Mouse (Mus musculus): ENCODE results near the gene Efhd2.

The Efhd2 gene

GRCm38 (mm10) chr4:141858501-141858900, 16.2 kb downstream of the Efhd2 start:
- no peak for DNase-seq (ENCODE audit: low spot score)

DNA sequence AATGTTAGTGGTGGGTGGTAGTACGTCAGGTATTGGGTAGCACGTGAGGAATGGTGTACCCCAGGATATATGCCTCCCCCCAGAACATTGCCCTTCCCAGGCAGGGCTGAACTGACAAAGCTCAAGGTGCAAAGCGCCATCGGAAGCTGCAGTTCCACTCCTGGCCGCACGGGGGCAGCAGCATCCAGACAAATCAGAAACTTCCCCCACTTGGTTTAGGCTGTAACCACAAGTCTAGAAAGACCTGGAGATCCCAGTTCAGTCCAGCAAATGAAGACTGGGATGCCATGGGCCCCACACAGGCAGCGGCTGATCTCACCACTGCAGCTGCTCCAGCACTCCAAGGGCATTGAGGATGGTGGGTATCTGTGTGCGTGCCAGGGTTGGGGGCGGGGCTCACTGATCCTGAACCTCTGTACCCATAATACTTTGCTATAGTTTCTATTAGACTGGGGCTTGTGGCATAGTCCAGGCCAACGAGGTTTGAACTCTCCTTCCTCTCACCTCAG, 17.2 kb downstream of the Efhd2 start:
- peak; percentile 88 for DNase-seq (ENCODE audit: low spot score)

- peak; percentile 72 for DNase-seq (ENCODE audit: low spot score)
Measured at GRCm38 (mm10) chr4:141853437-141853836, 21.3 kb downstream of the Efhd2 start.

DNA sequence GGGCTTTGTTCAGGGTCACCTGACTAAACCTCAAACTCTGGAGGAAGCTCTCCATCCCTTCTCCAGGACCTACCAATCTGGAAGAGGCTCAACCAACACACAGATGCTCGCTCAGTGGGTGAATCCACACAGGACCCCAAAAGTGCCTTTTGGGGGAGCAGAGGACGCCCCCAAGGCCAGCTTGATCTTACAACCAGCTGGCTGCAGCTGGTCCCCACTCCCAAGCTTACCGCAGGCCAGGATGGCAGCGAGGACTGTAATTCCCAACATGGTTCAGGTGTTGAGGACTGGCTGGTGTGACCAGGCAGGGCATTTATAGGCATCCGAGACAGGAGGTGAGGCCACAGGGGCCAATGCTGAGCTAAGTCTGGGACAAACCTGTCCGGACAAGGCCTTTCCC, 28.7 kb downstream of the Efhd2 start, which contains the start of gene Ctrc:
Gene Ctrc (minus strand): TSS at position 361 of the 400 bp plus-strand sequence.
- DNase-seq (ENCODE audit: low spot score) = no peak

GRCm38 (mm10) chr4:141834536-141835095, 40.1 kb downstream of the Efhd2 start:
- DNase-seq (ENCODE audit: low spot score) = no peak

DNA sequence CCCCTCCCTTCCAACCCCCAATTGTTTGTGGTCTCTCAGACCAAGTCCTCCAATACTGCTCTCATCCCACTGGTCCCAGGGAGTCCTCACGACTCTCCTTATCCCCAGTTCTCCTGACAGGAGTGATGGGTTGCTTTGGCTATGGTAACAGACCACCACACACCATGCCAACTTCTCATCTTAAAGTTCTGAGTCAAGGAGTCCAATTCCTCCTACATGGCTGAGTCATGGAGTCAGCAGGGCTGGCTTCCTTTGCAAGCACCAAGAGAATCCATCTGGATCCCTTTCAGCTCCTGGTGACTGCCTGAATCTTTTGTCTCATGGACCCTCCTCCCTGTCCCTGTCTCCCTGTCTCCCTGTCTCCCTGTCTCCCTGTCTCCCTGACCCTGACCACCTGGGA, 40.8 kb downstream of the Efhd2 start:
- DNase-seq (ENCODE audit: low spot score) = no peak

GRCm38 (mm10) chr4:141831361-141831760, 43.4 kb downstream of the Efhd2 start:
- DNase-seq (ENCODE audit: low spot score) = no peak

- DNase-seq (ENCODE audit: low spot score) = no peak
Measured at GRCm38 (mm10) chr4:141830381-141830780, 44.3 kb downstream of the Efhd2 start.

DNA sequence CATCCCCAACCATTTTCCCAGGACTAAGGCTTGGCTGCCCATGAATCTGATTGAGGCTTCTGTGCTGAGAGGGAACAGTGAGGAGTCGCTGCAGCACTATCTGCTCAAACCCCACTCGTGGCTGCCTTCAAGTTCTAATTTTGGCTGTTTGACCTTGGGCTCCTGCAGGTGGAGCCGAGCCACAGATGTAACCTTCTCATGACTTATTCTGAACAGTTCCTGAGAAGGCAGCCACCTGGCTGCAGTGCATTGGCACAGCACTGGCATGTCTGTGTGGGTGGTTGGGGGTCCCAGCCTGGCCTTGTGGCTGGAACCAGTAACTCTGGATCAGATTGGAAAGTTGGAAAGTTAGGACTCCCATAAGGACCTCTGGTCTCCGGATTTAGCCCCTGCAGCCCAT, 46.5 kb downstream of the Efhd2 start:
- DNase-seq (ENCODE audit: low spot score) = no peak

- DNase-seq (ENCODE audit: low spot score) = no peak
Measured at GRCm38 (mm10) chr4:141827401-141827800, 47.3 kb downstream of the Efhd2 start.

DNA sequence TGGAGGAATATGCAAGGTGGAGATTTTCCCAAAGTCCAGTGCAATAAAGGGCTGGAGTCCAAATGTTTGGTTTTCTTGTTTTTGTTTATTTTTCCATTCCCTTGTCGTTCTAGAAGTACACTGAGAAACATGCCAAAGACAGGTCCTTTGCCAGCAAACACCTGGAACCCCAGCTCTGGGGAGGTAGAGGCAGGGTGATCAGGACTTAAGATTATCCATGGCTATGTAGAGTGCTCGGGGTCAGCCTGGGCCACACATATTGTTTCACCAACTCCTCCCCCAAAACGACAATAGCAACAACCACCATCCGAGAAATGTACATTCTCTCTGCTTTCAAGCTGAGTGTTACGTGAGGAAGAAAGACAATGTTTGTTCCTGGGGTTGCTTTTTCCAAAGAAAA, 48.7 kb downstream of the Efhd2 start, which contains the start of gene Cela2a:
Gene Cela2a (minus strand): TSS at position 101 of the 400 bp plus-strand sequence.
- DNase-seq (ENCODE audit: low spot score) = no peak

GRCm38 (mm10) chr4:141822979-141823378, 51.7 kb downstream of the Efhd2 start:
- peak; percentile 31 for DNase-seq (ENCODE audit: low spot score)

- peak; percentile 6 for DNase-seq (ENCODE audit: low spot score)
Measured at GRCm38 (mm10) chr4:141822089-141822488, 52.6 kb downstream of the Efhd2 start.

DNA sequence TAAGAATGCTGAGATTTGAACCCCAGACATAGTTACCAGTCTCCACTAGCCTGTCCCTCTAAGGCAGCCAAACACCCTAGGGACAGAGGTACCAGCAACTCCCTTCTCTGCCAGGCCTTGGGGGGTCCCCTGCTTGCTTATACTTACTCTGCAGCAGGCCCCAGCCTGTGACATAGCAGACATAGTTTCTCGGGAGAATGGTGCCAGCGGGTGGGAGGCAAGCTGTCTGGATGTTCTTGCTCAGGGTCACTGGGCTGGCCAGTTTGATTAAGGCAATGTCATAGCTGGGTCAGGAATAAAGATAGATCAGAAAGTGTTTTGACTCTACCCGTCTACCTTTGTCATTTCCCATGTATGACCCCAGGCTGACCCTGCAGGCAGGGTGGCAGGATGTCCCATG, 53.5 kb downstream of the Efhd2 start:
- DNase-seq (ENCODE audit: low spot score) = no peak

DNA sequence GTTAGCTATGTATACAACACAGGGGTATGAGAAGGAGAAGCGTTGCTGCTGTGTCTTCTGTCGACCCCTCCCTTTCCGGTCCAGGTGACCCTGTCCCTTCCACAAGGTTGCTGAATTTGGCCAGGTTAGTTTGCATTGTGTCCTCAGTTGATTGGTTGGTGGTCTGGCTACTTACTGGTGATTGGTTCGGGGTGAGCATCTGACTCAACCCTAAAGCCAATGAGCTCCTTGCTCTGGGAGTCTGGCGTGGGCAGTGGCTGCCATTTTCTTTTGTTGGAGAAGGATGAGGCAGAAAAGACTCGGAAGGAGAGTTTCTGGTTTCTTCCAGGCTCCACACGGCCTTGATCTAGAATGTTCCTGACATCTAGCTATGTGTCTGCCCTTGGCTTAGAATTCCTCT, 55.4 kb downstream of the Efhd2 start:
- DNase-seq (ENCODE audit: low spot score) = no peak

DNA sequence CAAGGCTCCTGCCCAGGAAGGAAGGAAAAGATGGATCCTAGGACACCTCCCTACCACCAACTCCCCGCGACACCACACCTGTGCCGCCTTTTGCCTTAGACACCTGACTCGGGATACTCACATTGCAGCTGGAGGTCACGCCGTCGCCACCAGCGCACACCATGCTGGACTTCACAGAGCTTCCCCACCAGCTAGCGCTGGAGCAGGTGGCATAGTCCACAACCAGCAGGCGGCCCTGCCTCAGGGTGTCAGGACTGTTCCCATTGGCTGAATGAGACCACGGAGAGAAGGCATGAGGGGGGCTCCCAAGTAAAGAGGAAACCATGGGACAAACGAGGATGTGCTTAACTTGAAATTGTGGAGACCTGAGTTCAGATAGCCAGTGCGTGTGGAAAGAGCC, 55.9 kb downstream of the Efhd2 start:
- DNase-seq (ENCODE audit: low spot score) = no peak

DNA sequence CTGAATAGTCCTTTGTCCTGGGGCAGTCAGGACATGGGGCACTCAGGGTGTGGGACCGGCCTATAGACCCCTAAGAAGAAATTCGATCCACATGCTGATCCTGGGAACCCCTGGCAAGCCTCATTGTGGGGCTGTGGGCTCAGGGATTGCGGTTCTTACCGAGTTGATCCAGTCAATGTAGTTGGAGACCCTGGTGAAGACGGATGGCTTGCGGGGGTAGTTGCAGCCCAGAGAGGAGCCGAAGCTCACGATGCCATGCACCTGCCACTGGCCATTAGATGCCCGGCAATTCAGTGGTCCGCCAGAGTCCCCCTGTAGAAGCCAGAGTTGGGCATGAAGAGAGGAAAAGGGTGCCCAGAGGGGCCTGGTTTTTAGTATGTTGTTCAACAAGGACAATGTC, 57.0 kb downstream of the Efhd2 start:
- no peak for DNase-seq (ENCODE audit: low spot score)

GRCm38 (mm10) chr4:141816776-141817655, 57.7 kb downstream of the Efhd2 start:
- DNase-seq (ENCODE audit: low spot score) = no peak

- DNase-seq (ENCODE audit: low spot score) = no peak
Measured at GRCm38 (mm10) chr4:141816267-141816666, 58.5 kb downstream of the Efhd2 start.

DNA sequence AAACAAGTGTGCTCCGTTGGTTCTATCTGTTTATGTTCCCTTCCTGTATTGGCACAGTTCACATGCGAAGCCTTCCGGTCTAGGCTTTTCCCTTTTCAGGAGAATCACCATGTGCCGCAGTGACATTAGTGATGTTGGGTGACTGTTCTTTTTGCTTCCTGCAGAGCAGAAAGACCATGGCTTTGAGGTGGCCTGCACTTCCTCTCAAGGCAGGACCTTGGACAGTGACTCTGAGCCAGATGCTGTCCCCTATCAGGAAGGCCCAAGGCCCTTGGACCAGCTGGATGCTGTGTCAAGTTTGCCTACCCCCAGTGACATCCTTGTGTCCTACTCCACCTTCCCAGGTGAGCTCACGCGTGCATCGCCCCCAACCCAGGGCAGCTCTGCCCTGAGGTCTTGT, 63.3 kb downstream of the Efhd2 start:
- peak; percentile 22 for DNase-seq (ENCODE audit: low spot score)

DNA sequence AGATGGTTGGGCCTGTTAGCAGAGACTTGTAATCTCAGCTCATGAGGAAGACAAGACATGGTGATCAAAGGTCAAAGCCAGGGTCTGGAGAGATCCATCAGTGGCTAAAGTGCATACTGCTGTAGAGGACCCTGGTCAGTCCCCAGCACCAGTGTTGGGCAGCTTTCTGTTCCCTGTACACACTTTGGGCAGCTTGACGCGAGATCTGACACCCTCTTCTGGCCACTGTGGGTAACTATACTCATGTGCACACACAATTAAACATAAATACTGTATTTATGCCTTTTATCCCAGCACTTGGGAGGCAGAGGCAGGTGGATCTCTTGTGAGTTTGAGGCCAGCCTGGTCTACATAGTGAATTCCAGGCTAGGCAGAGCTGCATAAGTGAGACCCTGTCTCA, 63.7 kb downstream of the Efhd2 start:
- DNase-seq (ENCODE audit: low spot score) = no peak

GRCm38 (mm10) chr4:141809850-141810464, 64.8 kb downstream of the Efhd2 start:
- DNase-seq (ENCODE audit: low spot score) = peak; percentile 67
